Mouse (Mus musculus): ENCODE data around the gene Cct6b.

GRCm38 (mm10) chr11:82752349-82753115 lies 11.6 kb downstream of the Cct6b start:
- TF ChIP-seq CTCF (IDR thresholded peaks at IDR 0.05; ENCODE audit: control insufficient read depth, insufficient read depth, low read length): no peak
- no peak for TF ChIP-seq POLR2A (IDR thresholded peaks at IDR 0.05; ENCODE audit: borderline replicate concordance, control insufficient read depth, low read depth, low read length)

Measured in bone marrow, adult 2 months (tissue).